Mouse (Mus musculus) myocyte (in vitro differentiated cells): Measurements from ENCODE around the gene Sephs2. TPM values are rescaled to one million over a fixed set of nuclear protein-coding genes. Genes with fewer than 3 reads are reported as not detected.

ENCODE experiments used
- H3K27me3 ChIP-seq: one replicate; pipeline ENCODE4 v1.6.1; 2011; ENCODE audit not compliant: control insufficient read depth, insufficient read depth, insufficient read length
- H3K36me3 ChIP-seq: one replicate; pipeline ENCODE4 v1.6.1; 2011; ENCODE audit not compliant: control insufficient read depth, insufficient read depth
- H3K4me2 ChIP-seq: one replicate; pipeline ENCODE4 v1.6.1; 2011; ENCODE audit warnings: low read depth, control low read depth
- H3K4me3 ChIP-seq: one replicate; pipeline ENCODE4 v1.5.1; 2011; ENCODE audit warnings: mild to moderate bottlenecking, control low read depth, moderate library complexity
- H3K79me2 ChIP-seq: one replicate; pipeline ENCODE4 v1.6.1; 2011; ENCODE audit not compliant: control insufficient read depth, insufficient read depth
- H3ac ChIP-seq: one replicate; pipeline ENCODE4 v1.6.1; 2011; ENCODE audit not compliant: control insufficient read depth, insufficient read length
- CEBPB ChIP-seq: IDR thresholded peaks from 2 replicates; pipeline ENCODE4 v1.6.1; 2011; ENCODE audit warnings: mild to moderate bottlenecking, moderate library complexity; ENCODE audit not compliant: poor library complexity, insufficient read depth, severe bottlenecking
- E2F4 ChIP-seq: IDR thresholded peaks from one replicate; pipeline ENCODE4 v1.6.1; 2011; ENCODE audit warnings: mild to moderate bottlenecking, control low read depth, moderate library complexity; ENCODE audit not compliant: insufficient read depth
- MAX ChIP-seq: IDR thresholded peaks from one replicate; pipeline ENCODE4 v1.6.1; 2011; ENCODE audit warnings: low read depth, mild to moderate bottlenecking, control low read depth
- MYOD1 ChIP-seq, 3 experiments: IDR thresholded peaks; one replicate each; pipeline ENCODE4 v1.6.1; 2011; ENCODE audit warnings: control low read depth in 2 of 3, low read depth in 2 of 3, mild to moderate bottlenecking in 2 of 3, moderate library complexity in 1 of 3; ENCODE audit not compliant: insufficient read length in 2 of 3, control insufficient read depth in 1 of 3
- POLR2A ChIP-seq: IDR thresholded peaks from one replicate; pipeline ENCODE4 v1.6.1; 2011; ENCODE audit warnings: low read depth, mild to moderate bottlenecking, control low read depth, moderate library complexity; ENCODE audit not compliant: insufficient read length
- POLR2AphosphoS2 ChIP-seq: IDR thresholded peaks from one replicate; pipeline ENCODE4 v1.6.1; 2011; ENCODE audit warnings: low read depth, control low read depth; ENCODE audit not compliant: insufficient read length
- REST ChIP-seq: IDR thresholded peaks from one replicate; pipeline ENCODE4 v1.6.1; 2011; ENCODE audit warnings: mild to moderate bottlenecking, control low read depth, moderate library complexity; ENCODE audit not compliant: insufficient read depth, insufficient read length
- SRF ChIP-seq: IDR thresholded peaks from one replicate; pipeline ENCODE4 v1.6.1; 2011; ENCODE audit warnings: low read depth; ENCODE audit not compliant: control insufficient read depth, insufficient read length
- TCF12 ChIP-seq: IDR thresholded peaks from one replicate; pipeline ENCODE4 v1.6.1; 2011; ENCODE audit warnings: mild to moderate bottlenecking, control low read depth; ENCODE audit not compliant: poor library complexity, insufficient read depth, severe bottlenecking
- TCF3 ChIP-seq: IDR thresholded peaks from one replicate; pipeline ENCODE4 v1.6.1; 2011; ENCODE audit warnings: low read depth, control low read depth; ENCODE audit not compliant: insufficient read length
- USF1 ChIP-seq: IDR thresholded peaks from one replicate; pipeline ENCODE4 v1.6.1; 2011; ENCODE audit warnings: low read depth, mild to moderate bottlenecking, control low read depth, moderate library complexity
- polyA plus RNA-seq: library from polyadenylated mRNA; unstranded; fragments of >200 nt; fragmentation: generic; extraction: Trizol; gene quantifications from one replicate; pipeline ENCODE4 v1.2.1, GENCODE M21; 2012; ENCODE audit warnings: missing spikeins

Sephs2 gene
- polyA plus RNA-seq, 1 experiment, result 17.2 TPM

- Histone ChIP-seq H3K36me3 (no peaks in the 10 kb centered on the region), H3K27me3 (peaks cover 58% of the 10 kb centered on the region), H3ac (no peak overlapping the region), H3K4me2 (no peak overlapping the region), H3K4me3 (no peak overlapping the region), H3K79me2 (no peaks in the 10 kb centered on the region)
- TF ChIP-seq CEBPB, result no peak
These were observed 35.0 kb upstream of the Sephs2 start for GRCm38 (mm10) chr7:127308887-127309286.

DNA sequence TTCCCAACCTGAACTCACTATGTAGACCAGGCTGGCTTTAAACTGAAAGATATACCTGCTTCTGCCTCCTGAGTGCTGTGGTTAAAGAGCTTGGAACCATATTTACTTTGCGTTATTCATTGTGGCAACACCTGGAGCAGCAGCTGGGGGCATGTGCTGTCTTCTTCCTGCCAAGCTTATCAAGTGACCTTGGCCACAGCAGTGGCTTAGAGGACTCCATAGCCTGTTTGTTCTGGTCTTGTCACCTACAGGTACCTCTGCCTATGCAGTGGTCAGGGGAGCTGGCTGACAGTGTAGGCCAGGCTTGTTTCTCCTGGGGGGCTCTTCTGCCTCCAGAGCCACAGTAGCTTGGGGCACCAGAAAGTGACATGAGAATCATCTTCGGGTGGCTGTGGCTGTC, 34.6 kb upstream of the Sephs2 start:
- TF ChIP-seq USF1, result no peak
- no peak for TF ChIP-seq MYOD1 (IDR thresholded peaks at IDR 0.05; ENCODE audit: control insufficient read depth in 1 of 3, insufficient read length in 2 of 3, low read depth in 2 of 3)
- no peak for TF ChIP-seq TCF3
- TF ChIP-seq E2F4, result no peak
- no peak for TF ChIP-seq POLR2AphosphoS2
- TF ChIP-seq POLR2A, result no peak
- no peak overlapping the region for H3ac ChIP-seq

DNA sequence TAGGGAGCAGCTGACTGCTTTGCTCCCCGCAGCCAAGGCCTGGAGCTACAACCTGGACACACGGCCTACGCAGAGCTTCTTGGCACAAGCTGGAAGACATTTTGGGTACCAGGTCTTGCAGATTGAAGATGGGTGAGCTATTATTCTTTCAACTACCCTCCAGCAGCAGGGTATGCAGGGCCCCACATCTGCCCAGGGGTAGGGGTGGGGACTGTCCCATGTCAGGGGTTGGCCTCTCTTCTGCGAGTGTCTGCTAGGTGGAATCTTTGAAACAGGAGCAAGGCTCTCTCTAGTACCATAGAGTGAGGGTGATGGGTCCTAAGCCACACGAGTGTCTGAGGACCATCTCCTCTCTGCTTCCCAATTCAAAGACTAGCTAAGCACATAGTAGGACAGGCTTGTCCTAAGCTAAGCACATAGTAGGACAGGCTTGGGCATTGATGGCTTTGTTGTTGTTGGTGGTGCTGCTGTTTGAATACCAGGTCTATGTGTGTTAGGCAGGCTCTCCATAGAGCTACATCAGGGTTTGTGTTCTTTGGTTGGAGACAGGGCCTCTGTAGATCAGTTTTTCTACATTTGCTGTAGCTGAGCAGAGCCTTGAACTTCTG, 23.8 kb upstream of the Sephs2 start:
- TF ChIP-seq MAX (no peak), E2F4 (no peak), SRF (no peak), USF1 (no peak), TCF12 (no peak)
- Histone ChIP-seq H3K36me3 (no peaks in the 10 kb centered on the region), H3K4me2 (no peak overlapping the region), H3K27me3 (peaks cover 49% of the 10 kb centered on the region), H3K79me2 (no peaks in the 10 kb centered on the region), H3ac (no peak overlapping the region), H3K4me3 (no peak overlapping the region)

More for the DNA sequence above, 34.6 kb upstream of the Sephs2 start:
- H3K4me3 ChIP-seq, result no peak overlapping the region
- H3K79me2 ChIP-seq, result no peaks in the 10 kb centered on the region
- no peaks in the 10 kb centered on the region for H3K36me3 ChIP-seq
- H3K27me3 ChIP-seq, result peaks cover 59% of the 10 kb centered on the region
- no peak overlapping the region for H3K4me2 ChIP-seq

- Histone ChIP-seq H3K4me2 (no peak overlapping the region), H3K79me2 (no peaks in the 10 kb centered on the region), H3K4me3 (no peak overlapping the region), H3ac (no peak overlapping the region), H3K27me3 (peaks cover 49% of the 10 kb centered on the region), H3K36me3 (no peaks in the 10 kb centered on the region)
- TF ChIP-seq E2F4, result no peak
- no peak for TF ChIP-seq CEBPB
- no peak for TF ChIP-seq USF1
- TF ChIP-seq POLR2A, result no peak
- no peak for TF ChIP-seq REST
These were observed 23.1 kb upstream of the Sephs2 start for GRCm38 (mm10) chr7:127296786-127297555.

DNA sequence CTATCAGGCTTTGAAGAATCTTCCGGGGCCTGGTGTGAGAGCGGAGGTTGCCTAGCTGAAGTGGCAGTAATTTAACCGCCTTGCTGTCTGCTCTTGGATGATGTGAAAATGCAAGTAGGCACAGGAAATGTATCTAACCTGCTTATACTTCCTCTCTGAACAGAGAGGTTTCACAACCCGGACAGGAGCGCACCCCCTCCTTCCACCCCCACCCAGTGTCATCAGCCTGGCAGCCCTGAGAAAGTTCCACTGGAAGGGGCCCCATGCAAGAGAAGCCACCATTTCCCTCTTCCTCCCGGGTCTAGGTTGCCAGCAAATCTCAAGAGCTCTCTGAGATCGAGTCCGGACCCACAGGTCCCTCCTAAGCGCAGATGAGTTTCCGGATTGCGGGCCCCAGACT, 22.2 kb upstream of the Sephs2 start, which contains the start of gene Itgal:
Itgal (plus strand) TSS at position 163 of the 400 bp plus-strand sequence.
- H3K4me2 ChIP-seq, result no peak within 1 kb of the TSS
- TF ChIP-seq CEBPB, result no peak
- no peak for TF ChIP-seq REST
- no peak for TF ChIP-seq TCF3
- TF ChIP-seq SRF, result no peak
- no peak for TF ChIP-seq MYOD1 (IDR thresholded peaks at IDR 0.05; ENCODE audit: control insufficient read depth in 1 of 3, insufficient read length in 2 of 3, low read depth in 2 of 3)
- TF ChIP-seq USF1, result no peak
- TF ChIP-seq E2F4, result no peak
- TF ChIP-seq MAX, result no peak
- peaks cover 52% of the 10 kb centered on the region for H3K27me3 ChIP-seq
- no peaks in the 10 kb centered on the region for H3K36me3 ChIP-seq
- H3K79me2 ChIP-seq, result no peaks in the 10 kb centered on the region
- no peak within 1 kb of the TSS for H3ac ChIP-seq
- no peak within 1 kb of the TSS for H3K4me3 ChIP-seq

- no peak overlapping the region for H3K4me3 ChIP-seq
- H3ac ChIP-seq, result no peak overlapping the region
- no peak for TF ChIP-seq POLR2AphosphoS2
- H3K27me3 ChIP-seq, result peaks cover 36% of the 10 kb centered on the region
- no peaks in the 10 kb centered on the region for H3K79me2 ChIP-seq
- H3K36me3 ChIP-seq, result no peaks in the 10 kb centered on the region
- no peak overlapping the region for H3K4me2 ChIP-seq
These were observed 16.3 kb upstream of the Sephs2 start for GRCm38 (mm10) chr7:127290142-127290541.
